Mouse (Mus musculus): ENCODE results near the gene Itga9.

GRCm38 (mm10) chr9:118606148-118606816 is at the start of gene Itga9:
- TF ChIP-seq CTCF (IDR thresholded peaks at IDR 0.05; ENCODE audit: low read depth) (peak; percentile 65), EP300 (IDR thresholded peaks at IDR 0.05; ENCODE audit: low read depth) (no peak)

Data from liver, embryonic 14.5 days (tissue).